Mouse (Mus musculus) liver, embryonic 14.5 days (tissue): ENCODE results near the gene Ankrd1. TPM values are rescaled to one million over a fixed set of nuclear protein-coding genes. Genes with fewer than 3 reads are reported as not detected.

Source experiments
- ATAC-seq: fragments of 200-750 bp; cut with Nextera tagmentation; 2 replicates; pipeline ENCODE4 v1.8.0; 2017; ENCODE audit warnings: moderate number of reproducible peaks, mild to moderate bottlenecking, moderate library complexity; ENCODE audit not compliant: insufficient read depth
- DNase-seq, 3 experiments: peaks; one replicate each; pipeline ENCODE4 v3.0.0-alpha.2; 2012 to 2013; ENCODE audit warnings: low read depth in 3 of 3, low spot score in 3 of 3
- H3K27ac ChIP-seq: fragments of 300-500 bp; sonication (generic); 2 replicates; pipeline ENCODE4 v1.5.1; 2014; ENCODE audit warnings: moderate library complexity, mild to moderate bottlenecking, control low read depth, inconsistent platforms
- H3K27me3 ChIP-seq: fragments of 300-500 bp; sonication (generic); 2 replicates; pipeline ENCODE4 v1.6.1; 2014; ENCODE audit warnings: mild to moderate bottlenecking, low read length, moderate library complexity; ENCODE audit not compliant: control insufficient read depth, insufficient read depth
- H3K36me3 ChIP-seq: fragments of 300-500 bp; sonication (generic); replicated peaks from 2 replicates; pipeline ENCODE4 v1.6.1; 2014; ENCODE audit warnings: low read depth; ENCODE audit not compliant: control insufficient read depth, insufficient read depth
- H3K4me1 ChIP-seq, 2 experiments: fragments of 200-500 bp in 1 of 2; fragments of 300-500 bp in 1 of 2; sonication (generic) in 1 of 2; replicated peaks; 2 replicates each; pipeline ENCODE4 v1.6.1; 2012 to 2014; ENCODE audit warnings: antibody characterized with exemption in 1 of 2, inconsistent platforms in 1 of 2, low read length in 1 of 2; ENCODE audit not compliant: control insufficient read depth in 2 of 2, insufficient read depth in 2 of 2
- H3K4me2 ChIP-seq: fragments of 300-500 bp; sonication (generic); 2 replicates; pipeline ENCODE4 v1.6.1; 2014; ENCODE audit warnings: low read depth, mild to moderate bottlenecking, control low read depth, moderate library complexity
- H3K4me3 ChIP-seq, 2 experiments: fragments of 200-500 bp in 1 of 2; fragments of 300-500 bp in 1 of 2; sonication (generic) in 1 of 2; 2 replicates each; pipeline ENCODE4 v1.5.1; 2012 to 2014; ENCODE audit warnings: low read depth in 2 of 2, low read length in 2 of 2, mild to moderate bottlenecking in 2 of 2, control low read depth in 1 of 2, inconsistent platforms in 1 of 2, moderate library complexity in 1 of 2; ENCODE audit not compliant: insufficient read depth in 1 of 2
- H3K9ac ChIP-seq: fragments of 300-500 bp; sonication (generic); replicated peaks from 2 replicates; pipeline ENCODE4 v1.6.1; 2014; ENCODE audit warnings: mild to moderate bottlenecking, control low read depth, moderate library complexity
- H3K9me3 ChIP-seq: fragments of 300-500 bp; sonication (generic); 2 replicates; pipeline ENCODE4 v1.6.1; 2016; ENCODE audit warnings: low read length, mixed read lengths; ENCODE audit not compliant: control insufficient read depth
- CTCF ChIP-seq: IDR thresholded peaks from 2 replicates; pipeline ENCODE4 v1.5.1; 2016; ENCODE audit warnings: antibody characterized with exemption, low read depth, control low read depth
- EP300 ChIP-seq: IDR thresholded peaks from 2 replicates; pipeline ENCODE4 v1.6.1; 2016; ENCODE audit warnings: antibody characterized with exemption, low read depth
- WGBS: fragments of 180-500 bp; shearing (Covaris S2); extraction: QIAGEN DNeasy Blood & Tissue Kit; methylation state at CpG from one replicate; pipeline ENCODE4 v1.1.7; 2014; ENCODE audit not compliant: insufficient replicate concordance; 5-methylcytosine and 5-hydroxymethylcytosine counted together
- polyA plus RNA-seq, 2 experiments: library from polyadenylated mRNA; depleted of rRNA in 1 of 2; stranded (reverse) in 1 of 2; unstranded in 1 of 2; fragments of >200 nt; fragmentation: Nextera tagmentation in 1 of 2; extraction: Ambion mirVana in 1 of 2; gene quantifications; 2 replicates each; pipeline versions ENCODE4 v1.2.1 to v1.2.3; 2012 to 2014

The Ankrd1 gene
- polyA plus RNA-seq, 2 experiments = 0.06 to 0.10 TPM

GRCm38 (mm10) chr19:36111054-36111895 lies 8.6 kb downstream of the Ankrd1 start:
- Histone ChIP-seq H3K4me1 (no peaks in the 10 kb centered on the region), H3K27me3 (no peaks in the 10 kb centered on the region), H3K9me3 (no peaks in the 10 kb centered on the region), H3K4me3 (no peak overlapping the region), H3K4me2 (no peak overlapping the region), H3K9ac (no peak overlapping the region), H3K36me3 (no peaks in the 10 kb centered on the region), H3K27ac (no peak overlapping the region)
- DNase-seq (peak in 2 of 3 experiments; percentile 4 to 7), ATAC-seq (no peak)
- WGBS = 29% methylated on average over 7 of the region's 7 CpGs
- TF ChIP-seq CTCF = peak; percentile 49
- no peak for TF ChIP-seq EP300

GRCm38 (mm10) chr19:36110465-36110864 lies 9.4 kb downstream of the Ankrd1 start:
- WGBS = 48% methylated on average over 7 of the region's 7 CpGs
- Histone ChIP-seq H3K27ac (no peak overlapping the region), H3K27me3 (no peaks in the 10 kb centered on the region), H3K4me1 (no peaks in the 10 kb centered on the region), H3K9ac (no peak overlapping the region), H3K4me2 (no peak overlapping the region), H3K4me3 (no peak overlapping the region), H3K9me3 (no peaks in the 10 kb centered on the region), H3K36me3 (no peaks in the 10 kb centered on the region)
- TF ChIP-seq CTCF (no peak), EP300 (no peak)
- DNase-seq = no peak
- no peak for ATAC-seq

- no peaks in the 10 kb centered on the region for H3K4me1 ChIP-seq
- WGBS = 79% methylated on average over 26 of the region's 26 CpGs
- ATAC-seq = no peak
Observed at GRCm38 (mm10) chr19:36109318-36109944, 10.5 kb downstream of the Ankrd1 start.

GRCm38 (mm10) chr19:36103909-36104308 lies 16.0 kb downstream of the Ankrd1 start:
- DNase-seq (no peak), ATAC-seq (no peak)
- TF ChIP-seq CTCF = no peak
- no peak for TF ChIP-seq EP300
- Histone ChIP-seq H3K4me3 (no peak overlapping the region), H3K4me2 (no peak overlapping the region), H3K36me3 (peaks cover 9% of the 10 kb centered on the region), H3K27me3 (no peaks in the 10 kb centered on the region), H3K4me1 (no peaks in the 10 kb centered on the region), H3K27ac (no peak overlapping the region), H3K9ac (no peak overlapping the region), H3K9me3 (no peaks in the 10 kb centered on the region)
- WGBS = 47% methylated on average over 5 of the region's 5 CpGs

More at GRCm38 (mm10) chr19:36109318-36109944, 10.5 kb downstream of the Ankrd1 start:
- TF ChIP-seq CTCF = no peak
- no peak for TF ChIP-seq EP300
- H3K9me3 ChIP-seq = no peaks in the 10 kb centered on the region
- no peak overlapping the region for H3K4me3 ChIP-seq
- DNase-seq = no peak
- H3K27me3 ChIP-seq = no peaks in the 10 kb centered on the region
- H3K9ac ChIP-seq = no peak overlapping the region
- H3K36me3 ChIP-seq = no peaks in the 10 kb centered on the region
- H3K4me2 ChIP-seq = no peak overlapping the region
- H3K27ac ChIP-seq = no peak overlapping the region

- Histone ChIP-seq H3K4me3 (no peak overlapping the region), H3K9me3 (no peaks in the 10 kb centered on the region), H3K4me2 (no peak overlapping the region), H3K36me3 (peaks cover 11% of the 10 kb centered on the region), H3K4me1 (no peaks in the 10 kb centered on the region), H3K9ac (no peak overlapping the region), H3K27me3 (no peaks in the 10 kb centered on the region), H3K27ac (no peak overlapping the region)
- no peak for TF ChIP-seq CTCF
- no peak for TF ChIP-seq EP300
- no peak for DNase-seq
- WGBS = 77% methylated on average over 7 of the region's 7 CpGs
- ATAC-seq = no peak
Observed at GRCm38 (mm10) chr19:36098916-36099315, 21.0 kb downstream of the Ankrd1 start.
